Mouse (Mus musculus): ENCODE data around the gene Ube2b.

Gene Ube2b

DNA sequence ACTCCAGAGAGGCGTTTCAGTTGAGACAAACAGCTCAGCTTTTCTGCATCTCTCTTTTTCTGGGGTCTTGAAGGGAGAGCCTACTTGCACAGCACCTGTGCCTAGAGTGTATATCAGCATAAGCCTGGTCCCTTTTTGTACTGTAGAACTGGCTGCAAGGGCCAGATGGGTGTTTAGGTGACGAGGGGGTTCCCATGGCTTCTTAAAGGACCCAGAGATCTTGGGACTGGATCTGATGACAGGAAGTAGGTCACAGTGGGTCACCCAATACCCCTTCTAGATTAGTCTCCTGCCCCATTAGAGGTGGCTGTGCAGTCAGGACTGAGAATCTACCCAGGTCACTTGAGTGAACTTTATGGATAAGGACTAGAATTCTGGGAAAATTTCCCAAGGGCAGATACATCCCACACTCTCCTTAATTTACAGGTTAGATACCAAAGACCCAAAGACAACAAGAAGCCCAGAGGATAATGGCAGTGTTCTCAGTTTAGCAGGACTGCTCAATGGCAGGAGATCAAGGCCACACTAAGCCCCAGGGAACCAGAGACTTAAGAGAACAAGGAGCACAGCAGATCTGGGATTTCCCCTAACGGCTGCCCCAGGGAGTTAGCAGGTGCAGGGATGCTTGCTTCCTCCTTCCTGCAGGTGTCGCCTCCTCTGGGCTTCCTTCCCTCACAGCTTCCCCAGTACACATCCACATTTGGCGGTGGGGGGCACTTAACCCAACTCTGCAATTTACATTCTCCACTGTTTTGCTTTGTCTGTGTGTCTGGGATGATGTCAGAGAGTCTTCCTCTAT, 64.7 kb downstream of the Ube2b start:
- DNase-seq (ENCODE audit: low read depth, low spot score) = no peak

Measured in embryo, embryonic 11.5 days (tissue).